Mouse (Mus musculus) kidney, postnatal 10 days (tissue): ENCODE measurements around the gene Tyr.

Experiments
- DNase-seq: peaks from one replicate; pipeline ENCODE4 v3.0.0; 2021; ENCODE audit warnings: mixed read lengths

Tyr gene

GRCm38 (mm10) chr7:87493412-87493811, at the start of gene Tyr:
Gene Tyr, minus strand, starts transcription at chr7:87493512.
- no peak for DNase-seq

- DNase-seq = no peak
These were observed 45.7 kb upstream of the Tyr start for GRCm38 (mm10) chr7:87539031-87539430.

GRCm38 (mm10) chr7:87494124-87494682, 891 bp upstream of the Tyr start:
- DNase-seq = no peak

- DNase-seq = no peak
These were observed 5.3 kb downstream of the Tyr start for GRCm38 (mm10) chr7:87488024-87488423.

- no peak for DNase-seq
These were observed 80.0 kb downstream of the Tyr start for GRCm38 (mm10) chr7:87413271-87413670.

GRCm38 (mm10) chr7:87411373-87411772, 81.9 kb downstream of the Tyr start:
- DNase-seq = peak; percentile 33

GRCm38 (mm10) chr7:87397023-87397422, 96.3 kb downstream of the Tyr start:
- no peak for DNase-seq

- no peak for DNase-seq
These were observed 118.4 kb downstream of the Tyr start for GRCm38 (mm10) chr7:87374935-87375334.
